Mouse (Mus musculus): ENCODE measurements around the gene Cela3b. TPM values are rescaled to one million over a fixed set of nuclear protein-coding genes. Genes with fewer than 3 reads are reported as not detected.
"Not testable (repeated sequence)": the region's sequence is repeated elsewhere in the genome, so short reads cannot be mapped to it uniquely, and the experiment has no call there.

Gene Cela3b
- total and polyA plus RNA-seq, 3 experiments, result not detected

DNA sequence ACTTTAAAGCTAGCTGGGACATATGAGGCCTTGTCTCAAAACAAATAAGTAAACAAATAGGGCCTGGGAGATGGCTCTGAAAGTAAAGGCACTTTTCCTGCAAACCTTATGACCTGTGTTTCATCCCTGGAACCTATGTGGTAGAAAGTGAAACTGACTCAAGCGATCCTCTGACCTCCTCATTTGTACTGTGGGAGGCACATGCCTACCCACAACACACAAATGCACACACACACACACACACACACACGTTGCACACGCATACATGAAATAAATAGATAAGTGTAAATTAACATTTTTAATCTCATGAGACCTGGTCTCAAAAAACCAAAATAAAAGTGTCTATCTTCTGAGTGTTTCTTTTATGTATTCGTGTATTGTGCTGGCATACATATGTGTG, 15.5 kb upstream of the Cela3b start:
- 89% methylated on average over 4 of the region's 4 CpGs for WGBS
- intact Hi-C loops (cut with DNase I), result loop anchor here (5.0 kb wide), 1 partner anchor 41 kb away; no protein-coding TSS in a partner anchor
- TF ChIP-seq CTCF (IDR thresholded peaks at IDR 0.05) (no peak), EP300 (IDR thresholded peaks at IDR 0.05; ENCODE audit: insufficient read depth, low read depth, low read length) (no peak), POLR2A (IDR thresholded peaks at IDR 0.05; ENCODE audit: insufficient read depth, low read depth, low read length) (no peak)

GRCm38 (mm10) chr4:137443625-137444024, 13.3 kb upstream of the Cela3b start:
- H3K36me3 ChIP-seq (ENCODE audit: control insufficient read depth, insufficient read depth, low read length), result no peaks in the 10 kb centered on the region
- peak; percentile 71 to 87 for DNase-seq
- 29% methylated on average over 5 of the region's 5 CpGs for WGBS
- H3K79me2 ChIP-seq (replicated peaks; ENCODE audit: control insufficient read depth, insufficient read depth, low read length), result no peaks in the 10 kb centered on the region
- no peak overlapping the region for H3K4me3 ChIP-seq
- TF ChIP-seq EP300 (IDR thresholded peaks at IDR 0.05; ENCODE audit: insufficient read depth, low read depth, low read length) (peak; percentile 71), CTCF (IDR thresholded peaks at IDR 0.05) (peak; percentile 96), POLR2A (IDR thresholded peaks at IDR 0.05; ENCODE audit: insufficient read depth, low read depth, low read length) (no peak)
- peaks cover 6% of the 10 kb centered on the region for H3K4me1 ChIP-seq (ENCODE audit: control insufficient read depth, insufficient read depth, low read length)
- intact Hi-C loops (cut with DNase I), result loop anchor here (2.0 to 5.0 kb wide), 7 partner anchors 57 to 194 kb away; no protein-coding TSS in a partner anchor
- H3K27ac ChIP-seq, result no peak overlapping the region
- H3K9ac ChIP-seq (ENCODE audit: low read depth, low read length), result no peak overlapping the region
- H3K27me3 ChIP-seq (ENCODE audit: control insufficient read depth, insufficient read depth, low read length), result no peaks in the 10 kb centered on the region

More for the DNA sequence above, 15.5 kb upstream of the Cela3b start:
- no peak overlapping the region for H3K4me3 ChIP-seq
- peaks cover 10% of the 10 kb centered on the region for H3K4me1 ChIP-seq (ENCODE audit: control insufficient read depth, insufficient read depth, low read length)
- H3K27me3 ChIP-seq (ENCODE audit: control insufficient read depth, insufficient read depth, low read length), result no peaks in the 10 kb centered on the region
- no peaks in the 10 kb centered on the region for H3K36me3 ChIP-seq (ENCODE audit: control insufficient read depth, insufficient read depth, low read length)
- H3K9ac ChIP-seq (ENCODE audit: low read depth, low read length), result no peak overlapping the region
- no peak for DNase-seq
- H3K27ac ChIP-seq, result no peak overlapping the region
- no peaks in the 10 kb centered on the region for H3K79me2 ChIP-seq (replicated peaks; ENCODE audit: control insufficient read depth, insufficient read depth, low read length)

- H3K4me1 ChIP-seq (ENCODE audit: control insufficient read depth, insufficient read depth, low read length), result peaks cover 2% of the 10 kb centered on the region
- no peak overlapping the region for H3K4me3 ChIP-seq
- H3K9ac ChIP-seq (ENCODE audit: low read depth, low read length), result no peak overlapping the region
- H3K27me3 ChIP-seq (ENCODE audit: control insufficient read depth, insufficient read depth, low read length), result no peaks in the 10 kb centered on the region
- 89% methylated on average over 4 of the region's 4 CpGs for WGBS
- H3K27ac ChIP-seq, result no peak overlapping the region
- intact Hi-C loops (cut with DNase I), result loop anchor here (5.0 kb wide), 3 partner anchors 76 to 196 kb away; no protein-coding TSS in a partner anchor
- H3K79me2 ChIP-seq (replicated peaks; ENCODE audit: control insufficient read depth, insufficient read depth, low read length), result no peaks in the 10 kb centered on the region
- TF ChIP-seq POLR2A (IDR thresholded peaks at IDR 0.05; ENCODE audit: insufficient read depth, low read depth, low read length) (no peak), EP300 (IDR thresholded peaks at IDR 0.05; ENCODE audit: insufficient read depth, low read depth, low read length) (no peak), CTCF (IDR thresholded peaks at IDR 0.05) (peak; percentile 21; the same call in 1 of the 2 replicates)
- H3K36me3 ChIP-seq (ENCODE audit: control insufficient read depth, insufficient read depth, low read length), result no peaks in the 10 kb centered on the region
- no peak for DNase-seq
These were observed 11.0 kb upstream of the Cela3b start for GRCm38 (mm10) chr4:137441332-137441731.

GRCm38 (mm10) chr4:137438842-137439241, 8.5 kb upstream of the Cela3b start:
- TF ChIP-seq EP300 (IDR thresholded peaks at IDR 0.05; ENCODE audit: insufficient read depth, low read depth, low read length) (no peak), CTCF (IDR thresholded peaks at IDR 0.05) (no peak), POLR2A (IDR thresholded peaks at IDR 0.05; ENCODE audit: insufficient read depth, low read depth, low read length) (no peak)
- Histone ChIP-seq H3K9ac (ENCODE audit: low read depth, low read length) (no peak overlapping the region), H3K27me3 (ENCODE audit: control insufficient read depth, insufficient read depth, low read length) (no peaks in the 10 kb centered on the region), H3K4me1 (ENCODE audit: control insufficient read depth, insufficient read depth, low read length) (peaks cover 2% of the 10 kb centered on the region), H3K79me2 (replicated peaks; ENCODE audit: control insufficient read depth, insufficient read depth, low read length) (no peaks in the 10 kb centered on the region), H3K36me3 (ENCODE audit: control insufficient read depth, insufficient read depth, low read length) (no peaks in the 10 kb centered on the region), H3K4me3 (no peak overlapping the region), H3K27ac (no peak overlapping the region)
- DNase-seq, result no peak
- WGBS, result 80% methylated on average over 8 of the region's 8 CpGs
- intact Hi-C loops (cut with DNase I), result no loop called here

GRCm38 (mm10) chr4:137436979-137437669, 6.8 kb upstream of the Cela3b start:
- WGBS, result 91% methylated on average over 8 of the region's 8 CpGs
- Histone ChIP-seq H3K79me2 (replicated peaks; ENCODE audit: control insufficient read depth, insufficient read depth, low read length) (no peaks in the 10 kb centered on the region), H3K4me3 (no peak overlapping the region), H3K27me3 (ENCODE audit: control insufficient read depth, insufficient read depth, low read length) (no peaks in the 10 kb centered on the region), H3K9ac (ENCODE audit: low read depth, low read length) (no peak overlapping the region), H3K36me3 (ENCODE audit: control insufficient read depth, insufficient read depth, low read length) (no peaks in the 10 kb centered on the region), H3K4me1 (ENCODE audit: control insufficient read depth, insufficient read depth, low read length) (peaks cover 4% of the 10 kb centered on the region), H3K27ac (no peak overlapping the region)
- no peak for TF ChIP-seq POLR2A (IDR thresholded peaks at IDR 0.05; ENCODE audit: insufficient read depth, low read depth, low read length)
- intact Hi-C loops (cut with DNase I), result loop anchor here (2.0 kb wide), 1 partner anchor 16 kb away; no protein-coding TSS in a partner anchor
- DNase-seq, result no peak

- H3K36me3 ChIP-seq (ENCODE audit: control insufficient read depth, insufficient read depth, low read length); H3K4me1 ChIP-seq (ENCODE audit: control insufficient read depth, insufficient read depth, low read length); H3K27me3 ChIP-seq (ENCODE audit: control insufficient read depth, insufficient read depth, low read length); H3K79me2 ChIP-seq (replicated peaks; ENCODE audit: control insufficient read depth, insufficient read depth, low read length); H3K4me3 ChIP-seq; H3K9ac ChIP-seq (ENCODE audit: low read depth, low read length); H3K27ac ChIP-seq; intact Hi-C loops (cut with DNase I); DNase-seq: not testable (repeated sequence)
- WGBS, result 47% methylated on average over 10 of the region's 10 CpGs
These were observed 2.6 kb upstream of the Cela3b start for GRCm38 (mm10) chr4:137432700-137433550.

Measured in heart, adult 2 months (tissue).